Mouse (Mus musculus): Measurements from ENCODE around the gene Rnft1.
"Not testable (repeated sequence)": the region's sequence is repeated elsewhere in the genome, so short reads cannot be mapped to it uniquely, and the experiment has no call there.

Gene Rnft1

DNA sequence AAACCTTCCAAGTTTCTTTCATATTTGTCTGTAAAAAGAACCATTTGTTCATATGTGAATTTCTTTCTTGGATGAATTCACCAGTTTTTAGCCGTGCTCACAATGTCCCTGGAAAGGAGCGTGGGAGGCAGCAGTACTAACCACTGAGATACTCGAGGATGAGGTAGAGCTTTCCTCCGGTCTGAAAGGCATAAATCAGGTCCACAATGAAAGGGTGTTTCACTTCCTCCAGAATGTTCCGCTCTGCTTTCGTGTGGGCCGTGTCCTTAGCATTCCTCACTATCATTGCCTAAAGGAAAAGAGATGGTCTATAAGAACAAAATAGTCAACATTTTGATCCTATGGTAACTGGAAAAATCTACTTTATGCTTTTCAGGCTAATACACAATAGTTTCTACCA, 35.3 kb downstream of the Rnft1 start:
- DNase-seq (ENCODE audit: low read depth, low spot score): no peak

- no peak for DNase-seq (ENCODE audit: low read depth, low spot score)
Measured at GRCm38 (mm10) chr11:86527528-86527927, 43.1 kb downstream of the Rnft1 start.

DNA sequence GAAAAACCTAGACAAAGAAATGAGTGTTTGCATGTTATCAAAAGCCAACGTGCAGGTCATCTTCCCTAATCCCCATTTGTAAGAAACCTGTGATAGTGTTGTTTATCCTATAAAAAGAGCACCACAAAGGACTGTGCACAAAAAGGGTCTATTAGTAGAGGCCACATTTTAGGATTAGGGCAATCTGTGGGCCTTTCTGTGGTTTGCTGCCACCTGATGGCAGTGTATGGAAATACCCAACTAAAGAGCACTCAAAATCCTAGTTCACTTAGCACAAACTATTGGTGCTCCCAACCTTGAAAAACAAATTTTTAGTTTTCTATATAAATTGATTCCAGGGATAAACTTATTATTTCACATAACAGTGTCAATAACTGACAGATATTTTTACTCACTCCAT, 48.4 kb downstream of the Rnft1 start:
- DNase-seq (ENCODE audit: low read depth, low spot score): peak; percentile 64

- not testable (repeated sequence) for DNase-seq (ENCODE audit: low read depth, low spot score)
Measured at GRCm38 (mm10) chr11:86533302-86533701, 48.8 kb downstream of the Rnft1 start.

DNA sequence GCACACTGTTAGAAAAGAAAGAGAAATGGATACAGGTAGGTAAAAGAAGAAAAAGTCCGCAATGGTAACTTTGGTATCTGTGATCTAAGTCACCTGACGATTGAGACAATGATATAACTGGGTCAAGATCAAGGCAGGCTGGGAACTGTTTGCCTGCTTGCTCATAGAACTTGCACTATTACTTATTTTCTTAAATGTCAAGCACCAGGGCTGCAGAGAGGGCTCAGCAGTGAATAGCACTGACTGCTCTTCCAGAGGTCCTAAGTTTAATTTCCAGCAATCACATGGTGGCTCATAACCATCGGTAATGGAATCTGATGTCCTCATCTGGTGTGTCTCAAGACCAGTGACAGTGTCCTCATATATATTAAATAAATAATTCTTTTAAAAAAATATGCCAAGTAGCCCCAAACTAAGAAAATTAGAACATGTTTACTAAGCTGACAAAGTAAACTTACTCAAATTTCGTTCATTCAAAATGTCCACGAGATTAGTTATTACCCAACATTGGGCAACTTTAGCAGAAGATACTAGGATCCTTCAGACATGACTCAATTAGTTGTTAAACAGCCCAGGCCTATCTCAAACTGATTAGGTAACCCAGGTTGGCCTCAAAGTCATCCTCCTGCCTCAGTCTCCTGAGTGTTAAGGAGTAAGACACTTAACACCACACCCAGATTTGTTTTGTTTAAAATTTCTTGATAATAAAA, 49.9 kb downstream of the Rnft1 start:
- DNase-seq (ENCODE audit: low read depth, low spot score): no peak

GRCm38 (mm10) chr11:86538786-86539185, 54.3 kb downstream of the Rnft1 start:
- DNase-seq (ENCODE audit: low read depth, low spot score): no peak

GRCm38 (mm10) chr11:86539716-86540475, 55.4 kb downstream of the Rnft1 start:
- DNase-seq (ENCODE audit: low read depth, low spot score): no peak

- DNase-seq (ENCODE audit: low read depth, low spot score): no peak
Measured at GRCm38 (mm10) chr11:86540476-86540845, 56.0 kb downstream of the Rnft1 start.

- no peak for DNase-seq (ENCODE audit: low read depth, low spot score)
Measured at GRCm38 (mm10) chr11:86542851-86543250, 58.4 kb downstream of the Rnft1 start.

DNA sequence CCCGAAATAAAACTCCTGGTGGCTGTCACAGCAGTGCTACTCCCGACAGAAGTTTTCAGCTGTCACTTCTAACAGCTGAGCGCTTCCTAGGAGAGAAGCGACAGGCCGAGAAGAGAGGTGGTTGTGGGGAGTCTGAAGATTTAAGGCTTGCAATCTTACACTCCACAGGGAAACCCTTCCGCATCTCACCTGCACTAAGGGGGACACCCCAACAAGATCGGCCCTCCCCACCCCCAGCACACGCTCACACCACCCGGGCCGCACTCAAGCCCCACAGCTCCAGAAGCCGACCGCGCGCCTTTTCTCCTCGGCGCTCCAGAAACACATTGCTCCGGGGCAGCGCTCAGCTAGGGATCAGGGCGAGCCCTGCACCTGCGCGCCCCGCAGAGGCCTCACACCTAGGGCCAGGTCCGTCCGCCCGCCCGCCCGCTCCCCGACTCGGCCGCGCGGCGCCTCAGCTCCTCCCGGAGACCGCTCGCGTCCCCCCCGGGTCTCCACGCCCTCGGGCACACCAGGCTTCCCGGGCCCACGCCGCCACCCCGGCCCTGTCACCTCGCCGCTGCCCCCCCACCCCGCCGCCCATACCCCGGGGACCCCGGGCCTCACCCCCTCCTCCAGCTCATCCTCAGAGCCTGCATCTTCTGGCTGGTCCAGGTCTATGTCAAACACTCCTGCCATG, 59.6 kb downstream of the Rnft1 start:
- DNase-seq (ENCODE audit: low read depth, low spot score): peak; percentile 75

- peak; percentile 100 for DNase-seq (ENCODE audit: low read depth, low spot score)
Measured at GRCm38 (mm10) chr11:86544639-86545299, 60.3 kb downstream of the Rnft1 start, which contains the start of the genes Rps6kb1 and Tubd1. Gene Rps6kb1 (minus strand): TSS chr11:86544805. Gene Tubd1 (plus strand): TSS chr11:86544991.

GRCm38 (mm10) chr11:86545556-86545955, 61.1 kb downstream of the Rnft1 start:
- DNase-seq (ENCODE audit: low read depth, low spot score): no peak

DNA sequence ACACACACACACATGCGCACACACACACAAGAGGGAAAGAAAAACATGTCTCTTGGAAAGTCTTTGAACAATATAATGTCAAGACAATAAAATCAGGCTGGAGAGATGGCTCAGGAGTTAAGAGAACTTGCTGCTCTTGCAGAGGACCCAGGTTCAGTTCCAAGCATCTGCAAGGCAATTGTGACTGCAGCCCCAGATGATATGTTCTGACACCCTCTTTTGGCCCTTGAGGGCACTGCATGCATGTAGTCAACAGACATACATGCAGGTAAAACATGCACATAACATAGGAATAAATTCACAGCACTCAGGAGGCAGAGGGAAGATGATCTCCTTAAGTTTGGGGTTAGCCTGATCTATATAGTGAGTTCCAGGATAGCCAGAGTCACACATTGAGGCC, 63.0 kb downstream of the Rnft1 start:
- DNase-seq (ENCODE audit: low read depth, low spot score): peak; percentile 58
